Mouse (Mus musculus) cerebellum, adult 2 months (tissue): Measurements from ENCODE around the gene Mtmr11. TPM values are rescaled to one million over a fixed set of nuclear protein-coding genes. Genes with fewer than 3 reads are reported as not detected.
A peak's percentile ranks its signal among the peaks of the same experiment; 100 is the strongest.

Experiments used
- DNase-seq, 2 experiments: peaks; one replicate each; pipeline ENCODE4 v3.0.0; 2021
- H3K27ac ChIP-seq: fragments of 200-500 bp; 2 replicates; pipeline ENCODE4 v1.5.1; 2012; ENCODE audit warnings: low read length, control low read depth, inconsistent platforms; ENCODE audit not compliant: insufficient read depth
- H3K27me3 ChIP-seq: fragments of 200-500 bp; 2 replicates; pipeline ENCODE4 v1.6.1; 2012; ENCODE audit warnings: inconsistent platforms, mild to moderate bottlenecking, low read length, moderate library complexity; ENCODE audit not compliant: control insufficient read depth, insufficient read depth
- H3K4me1 ChIP-seq: fragments of 200-500 bp; 2 replicates; pipeline ENCODE4 v1.6.1; 2011; ENCODE audit warnings: low read length; ENCODE audit not compliant: control insufficient read depth, insufficient read depth
- H3K4me3 ChIP-seq: fragments of 200-500 bp; replicated peaks from 2 replicates; pipeline ENCODE3; 2011; ENCODE audit warnings: mild to moderate bottlenecking, low read depth, low read length, control low read depth; ENCODE audit not compliant: insufficient read depth
- CTCF ChIP-seq: fragments of 200-500 bp; IDR thresholded peaks from 2 replicates; pipeline ENCODE4 v1.5.1; 2011; ENCODE audit warnings: low read depth, mild to moderate bottlenecking, control low read depth, low read length, moderate library complexity, borderline replicate concordance; ENCODE audit not compliant: insufficient read depth
- POLR2A ChIP-seq: fragments of 200-500 bp; IDR thresholded peaks from 2 replicates; pipeline ENCODE4 v1.6.1; 2011; ENCODE audit warnings: low read length, control low read depth, borderline replicate concordance; ENCODE audit not compliant: insufficient read depth
- WGBS: fragments of 180-500 bp; shearing (Covaris S2); methylation state at CpG from one replicate; pipeline ENCODE4 v1.1.7; 2018; 5-methylcytosine and 5-hydroxymethylcytosine counted together
- polyA plus RNA-seq: library from polyadenylated mRNA; depleted of rRNA; stranded (reverse); fragments of >200 nt; gene quantifications from 2 replicates; pipeline ENCODE4 v1.2.3, GENCODE M21; 2012

The Mtmr11 gene
- polyA plus RNA-seq, 1 experiment = 22.5 TPM

DNA sequence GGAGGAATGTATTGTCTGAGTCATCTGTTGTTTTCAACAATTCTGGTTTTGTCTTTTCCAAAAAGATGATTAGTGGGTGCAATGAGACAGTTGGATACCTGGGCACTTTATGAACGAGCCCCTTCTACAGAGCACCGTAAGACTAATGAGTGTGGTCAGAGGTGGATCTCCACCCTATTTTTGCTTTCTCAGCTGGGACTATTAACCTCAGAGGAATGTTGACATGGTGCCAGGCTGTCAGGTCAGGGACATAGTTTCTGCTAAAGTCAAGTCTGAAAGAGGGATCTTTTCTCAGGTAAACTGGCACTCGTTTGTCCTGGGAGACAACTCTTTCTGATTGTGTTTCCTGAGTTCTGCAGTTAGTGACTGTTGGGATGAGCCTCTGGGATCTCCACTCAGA, 26.8 kb upstream of the Mtmr11 start:
- Histone ChIP-seq H3K27ac (no peak overlapping the region), H3K27me3 (no peaks in the 10 kb centered on the region), H3K4me3 (no peak overlapping the region), H3K4me1 (no peaks in the 10 kb centered on the region)
- DNase-seq = no peak
- WGBS = 79% methylated on average over 3 of the region's 3 CpGs
- TF ChIP-seq POLR2A (no peak), CTCF (no peak)

DNA sequence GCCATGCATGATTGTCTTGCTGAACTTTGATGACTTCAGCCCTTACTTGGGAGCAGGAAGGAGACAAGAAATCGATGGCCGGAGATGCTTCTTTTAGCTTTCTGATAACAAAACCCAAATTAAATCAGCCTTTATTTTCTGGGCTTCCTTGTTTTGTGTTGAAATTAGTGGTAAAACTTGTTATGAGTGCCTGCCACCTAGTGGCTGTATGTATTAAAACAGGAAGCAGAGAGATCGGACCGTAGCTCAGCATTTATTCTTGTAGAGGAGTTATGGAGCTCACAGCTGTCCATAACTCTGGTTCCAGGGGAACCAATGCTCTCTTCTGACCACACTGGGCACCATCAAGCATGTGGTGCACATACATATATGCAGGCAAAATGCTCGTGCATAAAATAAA, 13.9 kb upstream of the Mtmr11 start:
- WGBS = 12% methylated on average over 5 of the region's 5 CpGs
- TF ChIP-seq CTCF (peak; percentile 39; the same call in 1 of the 2 replicates), POLR2A (no peak)
- Histone ChIP-seq H3K4me3 (no peak overlapping the region), H3K4me1 (no peaks in the 10 kb centered on the region), H3K27ac (no peak overlapping the region), H3K27me3 (no peaks in the 10 kb centered on the region)
- DNase-seq = peak; percentile 46 to 60

DNA sequence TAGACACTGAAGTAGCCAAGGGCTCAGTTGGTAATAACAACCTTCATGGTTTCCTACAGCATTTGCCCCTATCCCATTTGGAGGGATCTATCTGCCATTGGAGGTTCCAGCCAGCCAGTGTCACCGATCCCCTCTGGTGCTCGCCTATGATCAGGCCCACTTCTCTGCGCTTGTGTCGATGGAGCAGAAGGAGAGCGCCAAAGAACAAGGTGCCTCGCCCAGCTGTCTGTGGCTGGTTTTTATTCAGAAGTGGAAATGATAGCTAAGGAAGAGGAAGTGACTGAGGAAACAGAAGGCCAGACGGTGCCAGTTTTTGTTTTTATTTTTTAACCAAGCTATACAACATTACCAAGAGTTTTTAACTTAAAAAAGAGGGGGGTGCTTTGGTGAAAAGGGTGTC, 10.0 kb upstream of the Mtmr11 start:
- no peak for DNase-seq
- TF ChIP-seq POLR2A (no peak), CTCF (no peak)
- H3K27ac ChIP-seq = no peak overlapping the region
- H3K4me3 ChIP-seq = no peak overlapping the region
- H3K4me1 ChIP-seq = no peaks in the 10 kb centered on the region
- 87% methylated on average over 7 of the region's 7 CpGs for WGBS
- H3K27me3 ChIP-seq = no peaks in the 10 kb centered on the region

DNA sequence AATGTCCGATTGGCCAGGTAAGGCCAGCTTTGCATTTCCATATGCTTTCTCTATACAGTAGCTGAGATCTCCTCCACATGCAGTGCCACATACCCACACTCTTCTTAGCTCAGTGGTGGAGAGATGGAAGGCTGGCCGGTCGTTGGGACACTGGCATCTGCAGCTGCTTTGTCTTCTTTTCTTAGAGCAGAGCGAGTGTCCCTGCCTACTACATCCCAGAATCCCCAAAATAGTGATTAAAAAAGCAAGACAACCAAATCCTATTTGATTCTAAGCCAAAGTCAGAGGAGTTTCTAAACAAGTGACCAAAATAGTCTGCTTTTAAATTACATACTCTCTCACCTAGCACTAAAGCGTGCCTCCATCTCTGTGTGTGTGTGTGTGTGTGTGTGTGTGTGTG, 9.2 kb upstream of the Mtmr11 start:
- Histone ChIP-seq H3K27me3 (no peaks in the 10 kb centered on the region), H3K27ac (no peak overlapping the region), H3K4me1 (no peaks in the 10 kb centered on the region), H3K4me3 (no peak overlapping the region)
- WGBS = 91% methylated on average over 5 of the region's 5 CpGs
- no peak for TF ChIP-seq CTCF
- TF ChIP-seq POLR2A = no peak
- no peak for DNase-seq

DNA sequence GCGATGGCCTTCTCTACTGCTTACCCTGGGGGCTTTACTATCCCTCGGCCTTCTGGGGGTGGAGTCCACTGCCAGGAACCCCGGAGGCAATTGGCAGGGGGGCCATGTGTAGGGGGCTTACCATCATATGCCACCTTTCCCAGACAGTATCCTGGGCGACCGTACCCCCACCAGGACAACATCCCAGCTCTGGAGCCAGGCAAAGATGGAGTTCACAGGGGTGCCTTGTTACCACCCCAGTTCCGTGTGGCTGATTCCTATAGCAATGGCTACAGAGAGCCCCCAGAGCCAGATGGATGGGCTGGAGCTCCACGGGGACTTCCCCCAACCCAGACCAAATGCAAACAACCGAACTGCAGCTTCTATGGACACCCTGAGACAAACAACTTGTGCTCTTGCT, 6.3 kb upstream of the Mtmr11 start:
- Histone ChIP-seq H3K27me3 (no peaks in the 10 kb centered on the region), H3K4me1 (peaks cover 6% of the 10 kb centered on the region; the same call in 1 of the 2 replicates), H3K27ac (no peak overlapping the region), H3K4me3 (no peak overlapping the region)
- TF ChIP-seq CTCF = no peak
- TF ChIP-seq POLR2A = no peak
- 72% methylated on average over 8 of the region's 8 CpGs for whole genome bisulfite sequencing
- no peak for DNase-seq

DNA sequence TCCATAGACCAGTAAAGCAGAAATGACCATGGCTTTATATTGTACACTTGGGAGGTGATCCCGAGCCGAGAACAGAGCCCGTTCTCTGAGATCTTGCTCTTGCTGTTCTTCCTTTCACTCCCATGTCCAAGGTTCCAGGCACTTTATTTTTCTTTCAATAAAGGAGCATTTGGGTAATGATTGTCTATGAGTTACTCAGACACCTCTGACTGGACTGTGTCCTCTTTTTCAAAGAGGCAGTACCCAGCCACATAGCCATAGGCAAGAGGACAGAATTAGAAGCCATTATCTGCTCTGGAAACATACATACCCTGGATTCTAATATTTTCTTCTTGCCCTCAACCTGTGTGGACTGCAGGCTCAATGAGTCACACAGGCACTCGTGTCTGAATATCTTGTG, 2.0 kb upstream of the Mtmr11 start:
- WGBS = 59% methylated on average over 4 of the region's 4 CpGs

DNA sequence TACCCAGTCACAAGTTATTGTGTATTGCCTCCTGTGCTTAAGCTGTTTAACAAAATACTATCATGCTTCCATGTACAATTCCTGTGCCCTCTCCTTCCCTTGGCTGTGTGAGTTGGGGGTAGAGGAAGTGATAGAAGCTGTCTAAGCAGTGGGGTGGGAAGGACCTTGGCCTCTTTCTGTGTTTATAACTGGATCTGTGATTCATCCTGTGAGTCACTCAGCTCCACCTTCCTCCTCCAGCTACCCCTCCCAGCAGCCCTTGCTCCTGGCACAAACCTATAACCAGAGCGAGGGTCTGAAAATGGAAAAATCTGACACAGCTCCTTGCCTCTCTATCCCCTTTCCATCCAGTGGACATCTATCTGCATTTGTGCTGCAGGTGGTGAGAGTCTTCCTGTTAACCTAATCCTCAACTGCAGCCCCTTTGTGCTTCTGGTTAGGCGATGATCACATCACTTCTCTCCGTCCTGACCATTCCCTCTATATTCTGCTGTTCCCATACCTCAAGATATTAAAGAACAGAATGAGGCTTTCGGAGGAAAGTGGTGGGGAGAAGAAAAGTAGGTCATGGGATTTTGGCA, 1.5 kb upstream of the Mtmr11 start:
- peak overlapping the region; percentile 84 for H3K27ac ChIP-seq
- H3K27me3 ChIP-seq = no peaks in the 10 kb centered on the region
- H3K4me3 ChIP-seq = peak overlapping the region; percentile 27
- H3K4me1 ChIP-seq = peaks cover 11% of the 10 kb centered on the region; the same call in 1 of the 2 replicates
- peak; percentile 66 to 85 for DNase-seq
- 17% methylated on average over 4 of the region's 4 CpGs for WGBS
- TF ChIP-seq CTCF (no peak), POLR2A (peak; percentile 21; the same call in 1 of the 2 replicates)

More for the DNA sequence above, 2.0 kb upstream of the Mtmr11 start:
- Histone ChIP-seq H3K4me1 (peaks cover 11% of the 10 kb centered on the region; the same call in 1 of the 2 replicates), H3K4me3 (no peak overlapping the region), H3K27ac (peak overlapping the region; percentile 84; the same call in 1 of the 2 replicates), H3K27me3 (no peaks in the 10 kb centered on the region)
- TF ChIP-seq CTCF (no peak), POLR2A (no peak)
- no peak for DNase-seq

DNA sequence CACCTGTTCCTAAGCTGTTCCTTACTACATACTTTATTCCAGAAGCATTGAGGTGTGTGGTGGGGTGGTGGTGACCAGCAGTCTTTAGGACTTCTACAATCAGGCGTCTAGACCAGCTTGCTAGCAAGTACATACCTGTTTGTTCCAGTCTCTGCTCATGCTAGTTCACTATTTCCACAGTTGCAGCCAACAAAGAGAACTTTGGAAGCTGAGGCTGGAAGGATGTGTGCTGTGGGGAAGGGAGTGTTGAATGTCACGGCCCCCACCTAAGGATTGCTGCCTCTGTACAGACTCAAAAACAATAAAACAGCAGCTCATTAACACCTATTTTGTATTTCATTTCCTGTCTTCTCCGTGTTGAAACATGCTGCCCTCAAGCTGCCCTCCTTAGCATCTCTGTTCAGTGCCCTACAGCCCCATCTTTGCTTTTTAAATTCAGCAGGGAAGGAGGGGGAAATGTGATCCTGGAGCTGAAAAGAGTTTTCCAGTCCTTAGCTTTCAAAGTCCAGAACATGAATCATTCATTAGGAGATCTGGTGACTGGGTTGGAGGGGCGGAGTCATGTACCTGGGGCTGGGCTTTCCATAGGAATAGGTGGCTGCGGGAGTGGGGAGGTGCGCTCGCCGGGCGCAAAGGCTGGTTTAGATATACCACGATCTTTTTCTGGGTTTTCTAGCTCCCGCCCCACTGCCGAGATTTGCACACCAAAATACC, 844 bp upstream of the Mtmr11 start:
- H3K4me3 ChIP-seq = peak overlapping the region; percentile 98

More for the DNA sequence above, 844 bp upstream of the Mtmr11 start:
- peak; percentile 82 to 89 for DNase-seq
- Histone ChIP-seq H3K4me1 (peaks cover 11% of the 10 kb centered on the region; the same call in 1 of the 2 replicates), H3K27me3 (no peaks in the 10 kb centered on the region), H3K27ac (peak overlapping the region; percentile 73)
- TF ChIP-seq POLR2A (peak; percentile 50; the same call in 1 of the 2 replicates), CTCF (no peak)
- 3% methylated on average over 12 of the region's 12 CpGs for WGBS
